Mouse (Mus musculus) gastrocnemius, postnatal 10 days (tissue): ENCODE measurements around the gene Cenpt. TPM values are rescaled to one million over a fixed set of nuclear protein-coding genes. Genes with fewer than 3 reads are reported as not detected.

Experiments
- DNase-seq: peaks from one replicate; pipeline ENCODE4 v3.0.0; 2021; ENCODE audit warnings: mixed read lengths
- long read RNA-seq, 2 experiments: library from polyadenylated mRNA; stranded (forward); transcript quantifications; one replicate each; pipeline ENCODE4 v2.0.0; 2021
- total RNA-seq, 2 experiments: library from RNA; stranded (reverse); gene quantifications; 2 replicates each; pipeline ENCODE4 v1.2.3; 2021

Gene Cenpt
- 1 to 10 TPM; 5.2 to 7.0 TPM for total RNA-seq
- long read RNA-seq, experiment 1, transcript Cenpt-201 (13 exons, 1,814 nt), result major isoform, 7 of 10 reads
- long read RNA-seq, experiment 1, partial matches to known transcripts, result 0 of 10 reads
- long read RNA-seq, experiment 1, other reads (novel, unspliced or antisense), result 3 of 10 reads
- long read RNA-seq, experiment 2, partial matches to known transcripts, result 0 of 7 reads
- long read RNA-seq, experiment 2, other reads (novel, unspliced or antisense), result 4 of 7 reads

- no peak for DNase-seq
Observed at GRCm38 (mm10) chr8:105853178-105853577, at the start of gene Cenpt. Gene Cenpt, minus strand, starts transcription at chr8:105853278.

- no peak for DNase-seq
Observed at GRCm38 (mm10) chr8:105900941-105901616, 48.0 kb upstream of the Cenpt start.

- DNase-seq, result peak; percentile 92
Observed at GRCm38 (mm10) chr8:105900180-105900940, 47.3 kb upstream of the Cenpt start, which contains the start of gene Pskh1. Gene Pskh1, plus strand, starts transcription at chr8:105900441.

- no peak for DNase-seq
Observed at GRCm38 (mm10) chr8:105897801-105898480, 44.9 kb upstream of the Cenpt start.

- DNase-seq, result peak; percentile 72
Observed at GRCm38 (mm10) chr8:105893339-105893738, 40.3 kb upstream of the Cenpt start, which contains the start of gene Nrn1l. Gene Nrn1l, plus strand, starts transcription at chr8:105893567.

GRCm38 (mm10) chr8:105892432-105892831 lies 39.4 kb upstream of the Cenpt start:
- DNase-seq, result no peak

GRCm38 (mm10) chr8:105890870-105891269 lies 37.8 kb upstream of the Cenpt start:
- DNase-seq, result peak; percentile 47

GRCm38 (mm10) chr8:105889756-105890465 lies 36.8 kb upstream of the Cenpt start:
- no peak for DNase-seq

GRCm38 (mm10) chr8:105880754-105881520 lies 27.9 kb upstream of the Cenpt start, which contains the start of gene Edc4:
Gene Edc4, plus strand, starts transcription at chr8:105880881.
- peak; percentile 84 for DNase-seq

- no peak for DNase-seq
Observed at GRCm38 (mm10) chr8:105874301-105874700, 21.2 kb upstream of the Cenpt start.

GRCm38 (mm10) chr8:105866364-105867029 lies 13.4 kb upstream of the Cenpt start:
- DNase-seq, result no peak

GRCm38 (mm10) chr8:105861951-105862350 lies 8.9 kb upstream of the Cenpt start:
- DNase-seq, result no peak

GRCm38 (mm10) chr8:105860143-105860981 lies 7.3 kb upstream of the Cenpt start, which contains the start of gene Nutf2:
Gene Nutf2, plus strand, starts transcription at chr8:105860580.
- DNase-seq, result peak; percentile 85

- DNase-seq, result no peak
Observed at GRCm38 (mm10) chr8:105859314-105859713, 6.2 kb upstream of the Cenpt start.

- no peak for DNase-seq
Observed at GRCm38 (mm10) chr8:105858495-105858894, 5.4 kb upstream of the Cenpt start.

- DNase-seq, result no peak
Observed at GRCm38 (mm10) chr8:105856168-105856835, 3.2 kb upstream of the Cenpt start.

- peak; percentile 59 for DNase-seq
Observed at GRCm38 (mm10) chr8:105855248-105856167, 2.4 kb upstream of the Cenpt start.
